Mouse (Mus musculus) limb, embryonic 12.5 days (tissue): ENCODE measurements around the gene 1810010D01Rik. TPM values are rescaled to one million over a fixed set of nuclear protein-coding genes. Genes with fewer than 3 reads are reported as not detected.
A peak's percentile ranks its signal among the peaks of the same experiment; 100 is the strongest.

Source experiments
- ATAC-seq: fragments of 200-750 bp; cut with Nextera tagmentation; 2 replicates; pipeline ENCODE4 v1.8.0; 2017; ENCODE audit warnings: low read depth, moderate TSS enrichment; ENCODE audit not compliant: insufficient number of reproducible peaks, insufficient read depth, low FRiP score, low TSS enrichment
- H3K27ac ChIP-seq: fragments of 300-500 bp; sonication (generic); 2 replicates; pipeline ENCODE4 v1.5.1; 2016; ENCODE audit warnings: mild to moderate bottlenecking, moderate library complexity
- H3K27me3 ChIP-seq: fragments of 300-500 bp; sonication (generic); 2 replicates; pipeline ENCODE4 v1.6.1; 2016; ENCODE audit warnings: mild to moderate bottlenecking, moderate library complexity
- H3K36me3 ChIP-seq: fragments of 300-500 bp; sonication (generic); 2 replicates; pipeline ENCODE4 v1.6.1; 2016; ENCODE audit warnings: mild to moderate bottlenecking, moderate library complexity
- H3K4me1 ChIP-seq: fragments of 300-500 bp; sonication (generic); replicated peaks from 2 replicates; pipeline ENCODE4 v1.6.1; 2016
- H3K4me2 ChIP-seq: fragments of 300-500 bp; sonication (generic); 2 replicates; pipeline ENCODE4 v1.6.1; 2016; ENCODE audit warnings: mild to moderate bottlenecking, moderate library complexity
- H3K4me3 ChIP-seq: fragments of 300-500 bp; sonication (generic); replicated peaks from 2 replicates; pipeline ENCODE4 v1.5.1; 2016; ENCODE audit warnings: mild to moderate bottlenecking
- H3K9ac ChIP-seq: fragments of 300-500 bp; sonication (generic); replicated peaks from 2 replicates; pipeline ENCODE4 v1.6.1; 2016; ENCODE audit warnings: mild to moderate bottlenecking, moderate library complexity
- H3K9me3 ChIP-seq: fragments of 300-500 bp; sonication (generic); 2 replicates; pipeline ENCODE4 v1.6.1; 2016; ENCODE audit warnings: mild to moderate bottlenecking, moderate library complexity
- WGBS: fragments of 180-500 bp; shearing (Covaris S2); methylation state at CpG from one replicate; pipeline ENCODE4 v1.1.7; 2016; 5-methylcytosine and 5-hydroxymethylcytosine counted together
- polyA plus RNA-seq: library from polyadenylated mRNA; unstranded; fragments of >200 nt; fragmentation: Nextera tagmentation; extraction: Ambion mirVana; gene quantifications from 2 replicates; pipeline ENCODE4 v1.2.1, GENCODE M21; 2016

The 1810010D01Rik gene
- polyA plus RNA-seq, 1 experiment from 2014 or later, result 0.41 TPM

DNA sequence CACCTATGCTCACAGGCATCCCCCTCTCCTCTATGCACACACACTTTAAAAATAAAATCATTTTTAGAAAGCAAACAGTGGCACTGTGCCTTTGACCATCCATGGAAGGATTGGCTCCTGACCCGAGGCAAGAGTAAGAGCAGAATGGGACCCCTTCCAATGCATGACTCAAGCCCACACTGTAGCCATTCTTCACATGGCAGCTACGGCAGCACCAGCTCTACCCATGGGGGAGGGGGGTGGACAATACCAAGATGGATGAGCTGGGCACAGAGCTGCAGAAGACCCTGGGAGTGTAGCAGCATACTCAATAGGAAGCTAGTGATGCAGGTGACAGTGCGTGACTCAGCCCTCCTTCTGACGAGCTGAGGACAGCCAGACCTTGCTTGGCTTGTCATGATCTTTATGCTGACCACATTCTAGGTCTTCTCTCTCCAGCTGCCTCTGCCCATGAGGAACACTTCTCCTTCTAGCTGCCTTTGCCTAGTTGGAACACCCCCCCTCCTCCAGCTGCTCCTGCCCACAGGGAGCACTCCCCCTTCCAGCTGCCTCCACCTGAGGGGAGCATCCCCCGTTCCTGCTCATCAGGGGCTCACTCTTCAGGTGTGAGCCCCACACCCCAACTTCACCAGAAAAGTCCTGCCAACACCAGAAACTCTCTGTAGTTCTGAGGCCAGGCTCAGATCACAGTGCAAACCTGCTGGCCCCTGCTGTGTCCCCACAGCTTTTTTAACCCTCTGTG lies 12.6 kb downstream of the 1810010D01Rik start:
- 57% methylated on average over 5 of the region's 5 CpGs for WGBS
- no peaks in the 10 kb centered on the region for H3K9me3 ChIP-seq
- peak overlapping the region; percentile 86 for H3K27ac ChIP-seq
- H3K27me3 ChIP-seq, result no peaks in the 10 kb centered on the region
- H3K36me3 ChIP-seq, result no peaks in the 10 kb centered on the region
- no peak overlapping the region for H3K9ac ChIP-seq
- peaks cover 41% of the 10 kb centered on the region for H3K4me1 ChIP-seq
- H3K4me2 ChIP-seq, result no peak overlapping the region
- no peak for ATAC-seq
- no peak overlapping the region for H3K4me3 ChIP-seq

GRCm38 (mm10) chr7:145194455-145195161 lies 13.3 kb downstream of the 1810010D01Rik start:
- ATAC-seq, result no peak

DNA sequence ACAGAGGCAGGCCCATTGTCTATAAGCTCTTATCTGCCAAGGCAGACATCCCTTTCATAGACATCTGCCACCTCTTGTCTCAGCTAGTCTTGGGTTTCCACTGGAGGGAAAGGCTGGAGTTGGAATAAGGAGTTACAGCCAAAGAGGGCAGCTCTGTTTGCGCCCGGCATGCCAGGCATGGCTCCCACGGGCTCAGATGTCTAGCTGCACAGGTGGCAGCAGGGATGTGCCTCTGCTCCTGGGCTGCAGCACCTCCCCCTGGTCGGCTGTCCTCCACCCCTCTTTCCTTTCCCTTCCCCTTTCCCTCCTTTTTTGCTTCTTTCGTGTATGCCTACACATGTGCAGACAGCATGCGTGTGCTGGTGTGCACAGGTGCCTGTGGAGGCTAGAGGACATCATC lies 15.1 kb downstream of the 1810010D01Rik start:
- no peak for ATAC-seq
- H3K9ac ChIP-seq, result no peak overlapping the region
- 74% methylated on average over 6 of the region's 6 CpGs for WGBS

More at GRCm38 (mm10) chr7:145194455-145195161, 13.3 kb downstream of the 1810010D01Rik start:
- H3K9me3 ChIP-seq, result no peaks in the 10 kb centered on the region
- H3K4me3 ChIP-seq, result no peak overlapping the region
- H3K4me2 ChIP-seq, result peak overlapping the region; percentile 20; the same call in 1 of the 2 replicates
- H3K27me3 ChIP-seq, result no peaks in the 10 kb centered on the region
- H3K27ac ChIP-seq, result peak overlapping the region; percentile 86
- H3K4me1 ChIP-seq, result peaks cover 41% of the 10 kb centered on the region
- WGBS, result 67% methylated on average over 3 of the region's 3 CpGs
- no peak overlapping the region for H3K9ac ChIP-seq
- no peaks in the 10 kb centered on the region for H3K36me3 ChIP-seq

DNA sequence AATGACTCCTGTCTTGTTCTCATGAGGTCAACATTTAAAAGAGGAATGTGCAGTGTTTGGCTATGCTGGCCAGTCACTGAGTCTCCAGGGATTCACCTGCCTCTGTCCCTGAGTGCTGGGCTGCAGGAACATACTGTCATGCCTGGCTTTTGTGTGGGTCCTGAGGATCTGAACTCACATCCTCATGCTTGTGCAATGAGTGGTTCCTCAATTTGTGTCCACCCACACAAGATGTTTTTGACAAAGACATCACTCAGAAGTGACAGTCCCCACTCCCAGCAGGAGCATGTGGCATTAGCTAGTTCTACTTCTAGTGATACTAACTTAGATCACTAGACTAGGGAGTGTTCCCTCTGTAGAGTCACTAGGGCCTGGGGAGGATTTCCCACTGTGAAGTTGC lies 17.4 kb downstream of the 1810010D01Rik start:
- H3K4me1 ChIP-seq, result peaks cover 22% of the 10 kb centered on the region
- no peak overlapping the region for H3K27ac ChIP-seq

More for the DNA sequence above, 15.1 kb downstream of the 1810010D01Rik start:
- Histone ChIP-seq H3K4me2 (no peak overlapping the region), H3K9me3 (no peaks in the 10 kb centered on the region), H3K36me3 (no peaks in the 10 kb centered on the region), H3K27me3 (no peaks in the 10 kb centered on the region), H3K27ac (no peak overlapping the region), H3K4me3 (no peak overlapping the region), H3K4me1 (peaks cover 37% of the 10 kb centered on the region)

GRCm38 (mm10) chr7:145189342-145189741 lies 18.6 kb downstream of the 1810010D01Rik start:
- 32% methylated on average over 8 of the region's 8 CpGs for WGBS
- Histone ChIP-seq H3K9me3 (no peaks in the 10 kb centered on the region), H3K4me2 (no peak overlapping the region), H3K4me1 (peaks cover 14% of the 10 kb centered on the region), H3K9ac (no peak overlapping the region), H3K36me3 (no peaks in the 10 kb centered on the region), H3K4me3 (no peak overlapping the region), H3K27me3 (no peaks in the 10 kb centered on the region), H3K27ac (no peak overlapping the region)
- ATAC-seq, result no peak

More for the DNA sequence above, 17.4 kb downstream of the 1810010D01Rik start:
- no peak overlapping the region for H3K4me2 ChIP-seq
- H3K36me3 ChIP-seq, result no peaks in the 10 kb centered on the region
- no peaks in the 10 kb centered on the region for H3K27me3 ChIP-seq
- H3K9ac ChIP-seq, result no peak overlapping the region
- ATAC-seq, result no peak
- H3K4me3 ChIP-seq, result no peak overlapping the region
- no peaks in the 10 kb centered on the region for H3K9me3 ChIP-seq

GRCm38 (mm10) chr7:145187802-145188201 lies 20.1 kb downstream of the 1810010D01Rik start:
- ATAC-seq, result no peak
- no peaks in the 10 kb centered on the region for H3K9me3 ChIP-seq
- H3K4me1 ChIP-seq, result peaks cover 8% of the 10 kb centered on the region; the same call in 1 of the 2 replicates
- H3K27ac ChIP-seq, result no peak overlapping the region
- no peaks in the 10 kb centered on the region for H3K27me3 ChIP-seq
- no peak overlapping the region for H3K9ac ChIP-seq
- no peaks in the 10 kb centered on the region for H3K36me3 ChIP-seq
- WGBS, result 78% methylated on average over 3 of the region's 3 CpGs
- H3K4me2 ChIP-seq, result no peak overlapping the region
- H3K4me3 ChIP-seq, result no peak overlapping the region

GRCm38 (mm10) chr7:145182388-145182787 lies 25.5 kb downstream of the 1810010D01Rik start:
- Histone ChIP-seq H3K9me3 (no peaks in the 10 kb centered on the region), H3K4me1 (peaks cover 41% of the 10 kb centered on the region), H3K9ac (no peak overlapping the region), H3K27me3 (no peaks in the 10 kb centered on the region; the same call in 1 of the 2 replicates), H3K4me2 (no peak overlapping the region), H3K27ac (peak overlapping the region; percentile 89; the same call in 1 of the 2 replicates), H3K36me3 (no peaks in the 10 kb centered on the region), H3K4me3 (no peak overlapping the region)
- no peak for ATAC-seq
- 51% methylated on average over 4 of the region's 4 CpGs for WGBS

DNA sequence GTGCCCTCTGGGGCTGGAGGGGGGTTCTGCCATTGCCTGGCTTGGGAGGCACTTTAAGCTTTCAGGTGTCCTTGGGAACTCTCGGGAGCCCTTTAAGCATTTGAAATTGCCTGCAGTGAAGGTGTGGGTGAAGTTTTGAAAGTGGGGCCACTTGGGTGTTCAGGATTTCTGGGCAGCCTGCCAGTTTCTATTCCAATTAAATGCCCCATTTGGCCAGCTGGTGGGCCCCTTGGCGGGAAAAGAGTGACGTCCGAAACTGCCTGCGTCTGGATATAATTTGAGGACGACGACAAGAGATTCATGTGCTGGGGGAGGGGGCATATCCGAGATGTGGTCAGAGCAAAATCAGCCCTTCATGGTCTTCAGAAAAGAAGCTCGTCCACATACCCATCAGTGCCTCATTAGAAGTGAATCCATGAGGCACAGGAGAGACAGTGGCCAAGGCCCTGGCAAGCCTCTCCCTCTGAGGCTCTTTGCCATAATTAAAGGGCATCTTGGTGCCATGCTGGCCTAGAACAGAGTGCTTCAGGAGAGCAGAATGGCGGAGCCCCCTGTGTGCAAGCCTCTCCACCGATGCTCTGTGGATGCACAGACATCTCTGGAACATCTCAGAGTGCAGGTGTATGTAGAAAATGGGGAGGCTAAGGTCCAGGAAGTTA lies 26.4 kb downstream of the 1810010D01Rik start:
- no peak overlapping the region for H3K9ac ChIP-seq
- H3K27me3 ChIP-seq, result no peaks in the 10 kb centered on the region; the same call in 1 of the 2 replicates
- peak overlapping the region; percentile 19 for H3K4me2 ChIP-seq
- peaks cover 46% of the 10 kb centered on the region for H3K4me1 ChIP-seq
- peak overlapping the region; percentile 89 for H3K27ac ChIP-seq
- no peaks in the 10 kb centered on the region for H3K9me3 ChIP-seq
- no peak overlapping the region for H3K4me3 ChIP-seq
- ATAC-seq, result 0 out of 2 replicates have a peak, but pooled peaks have one; percentile 45
- WGBS, result 25% methylated on average over 11 of the region's 11 CpGs
- H3K36me3 ChIP-seq, result no peaks in the 10 kb centered on the region

GRCm38 (mm10) chr7:145179691-145180091 lies 28.2 kb downstream of the 1810010D01Rik start:
- Histone ChIP-seq H3K4me2 (0 out of 2 replicates have a peak overlapping the region, but pooled peaks have one; percentile 6), H3K4me1 (peaks cover 46% of the 10 kb centered on the region), H3K27me3 (no peaks in the 10 kb centered on the region; the same call in 1 of the 2 replicates), H3K27ac (peak overlapping the region; percentile 89), H3K9me3 (no peaks in the 10 kb centered on the region), H3K9ac (no peak overlapping the region), H3K36me3 (no peaks in the 10 kb centered on the region), H3K4me3 (no peak overlapping the region)
- 10% methylated on average over 5 of the region's 5 CpGs for WGBS
- ATAC-seq, result peak; percentile 88

DNA sequence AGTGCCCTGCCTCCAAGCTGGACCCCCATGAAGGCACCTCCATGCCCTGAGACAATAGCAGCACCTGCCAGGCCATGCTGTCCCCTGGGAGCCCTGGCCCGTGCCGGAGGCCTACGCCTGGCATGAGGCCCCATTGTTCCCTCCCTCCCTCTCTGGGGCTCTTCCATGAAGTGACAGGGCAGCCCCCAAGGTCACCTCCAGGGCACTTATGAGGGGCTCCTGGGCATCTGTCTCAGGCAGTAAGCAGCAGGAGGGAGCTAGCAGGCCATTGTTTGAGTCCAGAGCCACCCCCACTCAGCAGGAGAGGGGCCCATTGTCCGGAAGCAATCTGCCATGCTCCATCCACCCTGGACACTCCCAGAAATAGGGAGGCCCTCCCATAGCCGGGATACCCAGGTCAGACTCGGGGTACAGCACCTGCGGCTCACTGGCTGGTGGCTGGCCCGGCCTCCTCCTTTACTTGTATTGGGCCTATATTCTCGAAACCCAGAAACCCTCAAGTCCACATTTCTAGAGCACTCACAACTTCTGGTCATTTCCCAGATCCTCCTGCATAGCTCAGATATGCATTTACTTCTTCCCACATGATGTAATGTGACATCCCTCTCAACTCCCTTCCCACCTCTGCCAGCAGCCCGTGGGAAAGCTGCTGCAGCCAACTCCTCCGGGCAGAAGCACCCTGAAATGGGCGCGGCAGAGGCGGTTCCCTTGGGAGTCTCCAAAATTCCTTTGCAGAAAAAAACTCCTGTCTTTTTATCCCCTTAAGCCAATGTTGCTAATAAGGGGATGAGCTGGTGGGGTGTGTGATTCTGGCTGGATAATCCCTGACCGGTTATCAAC lies 30.9 kb downstream of the 1810010D01Rik start:
- Histone ChIP-seq H3K9ac (no peak overlapping the region), H3K4me1 (peaks cover 50% of the 10 kb centered on the region), H3K9me3 (no peaks in the 10 kb centered on the region), H3K4me3 (no peak overlapping the region), H3K27me3 (no peaks in the 10 kb centered on the region; the same call in 1 of the 2 replicates), H3K36me3 (no peaks in the 10 kb centered on the region), H3K4me2 (no peak overlapping the region), H3K27ac (no peak overlapping the region)
- no peak for ATAC-seq
- 66% methylated on average over 15 of the region's 15 CpGs for WGBS
